Mouse (Mus musculus) B cell, adult (primary cell): ENCODE measurements around the gene Mrpl42. TPM values are rescaled to one million over a fixed set of nuclear protein-coding genes. Genes with fewer than 3 reads are reported as not detected.

Experiments used
- total RNA-seq: library from RNA; stranded (reverse); gene quantifications from 4 replicates; pipeline ENCODE4 v1.2.4, GENCODE M21; 2023; ENCODE audit not compliant: inconsistent age

The Mrpl42 gene
- 44.7 to 49.8 TPM (median 45.1 TPM) in 4 replicates for total RNA-seq

GRCm38 (mm10) chr10:95501463-95502081 is at the start of gene Mrpl42:
Gene Mrpl42 (minus strand): TSS chr10:95501940.

GRCm38 (mm10) chr10:95514656-95515292 is 13.0 kb upstream of the Mrpl42 start, which contains the start of gene Ube2n:
Gene Ube2n (plus strand): TSS chr10:95515145.

Other genes starting within 250 kb of the Mrpl42 start
- gene Cradd, start 177.8 kb downstream of the Mrpl42 start, total RNA-seq = 9.9 to 17.6 TPM (median 15.7 TPM) in 4 replicates
- gene Socs2, start 84.8 kb downstream of the Mrpl42 start, total RNA-seq = 4.4 to 5.7 TPM (median 4.9 TPM) in 4 replicates
- 92.2 to 128 TPM (median 118 TPM) in 4 replicates for gene Ube2n, start 13.2 kb upstream of the Mrpl42 start, total RNA-seq
- gene Nudt4, start 62.2 kb upstream of the Mrpl42 start, total RNA-seq = 15.6 to 17.1 TPM (median 16.9 TPM) in 4 replicates
- not detected in 4 replicates for gene Anapc15-ps, start 171.5 kb upstream of the Mrpl42 start, total RNA-seq